Mouse (Mus musculus): ENCODE measurements around the gene Gm614.

Gm614 gene

GRCm38 (mm10) chrX:101256603-101257002 is 7.2 kb downstream of the Gm614 start:
- DNase-seq: peak; percentile 44

DNA sequence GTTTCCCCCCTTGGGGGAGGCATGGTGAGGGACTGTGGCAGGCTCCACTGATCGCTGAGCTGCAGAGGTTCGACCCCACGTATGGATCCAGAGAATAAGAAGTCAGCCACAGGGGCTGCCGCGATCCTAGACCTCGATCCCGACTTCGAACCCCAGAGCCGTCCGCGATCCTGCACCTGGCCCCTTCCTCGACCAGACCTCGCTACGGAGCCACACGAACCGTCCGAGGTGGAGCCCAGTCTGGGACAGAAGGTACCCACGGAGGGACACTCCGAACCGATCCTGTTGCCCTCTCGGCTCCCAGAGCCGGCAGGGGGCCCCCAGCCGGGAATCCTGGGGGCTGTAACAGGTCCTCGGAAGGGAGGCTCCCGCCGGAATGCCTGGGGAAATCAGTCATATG is 9.1 kb downstream of the Gm614 start:
- DNase-seq: peak; percentile 21

- DNase-seq: peak; percentile 92
These were observed 9.7 kb downstream of the Gm614 start, which contains the start of gene Foxo4 for GRCm38 (mm10) chrX:101253952-101254729. Gene Foxo4 (plus strand): TSS chrX:101254528.

DNA sequence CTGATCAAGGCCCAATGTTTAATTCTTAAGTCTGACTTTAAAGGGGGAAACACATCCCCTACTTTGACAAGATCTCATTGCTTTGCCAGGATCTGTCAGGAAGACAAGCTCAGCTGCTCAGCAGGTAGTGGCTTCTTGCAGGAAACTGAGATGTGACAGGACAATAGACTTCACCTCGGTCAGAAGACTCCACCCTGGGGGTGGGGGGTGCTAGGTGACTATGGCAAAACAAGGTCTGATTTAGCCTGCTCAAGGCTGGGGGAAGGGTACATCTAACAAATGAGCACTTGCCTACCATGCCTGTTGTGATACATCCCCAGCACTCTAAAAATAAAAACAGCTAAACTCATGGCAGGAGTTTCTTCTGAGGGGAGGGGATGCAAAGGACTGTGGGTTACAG is 18.8 kb downstream of the Gm614 start:
- DNase-seq: no peak

GRCm38 (mm10) chrX:101222796-101223162 is 41.0 kb downstream of the Gm614 start:
- DNase-seq: no peak

GRCm38 (mm10) chrX:101221834-101222795 is 41.7 kb downstream of the Gm614 start, which contains the start of gene Snx12:
Gene Snx12 (minus strand): TSS chrX:101222563.
- DNase-seq: peak; percentile 87

Data from kidney, postnatal 10 days (tissue).